8 mouse cellular contexts compared by ENCODE assay signal in genomic region chr8:13625281-13625970, GRCm38 (mm10). TPM values are rescaled to one million over a fixed set of nuclear protein-coding genes. Genes with fewer than 3 reads are reported as not detected.
DNase-seq lines count a peak whose midpoint lies in the region; ATAC-seq and TF ChIP-seq lines count a peak whose summit lies in the region.

No protein-coding gene starts in this region.

- H3K9me3 ChIP-seq in heart, embryonic 12.5 days (replicated peaks) = peaks cover 9% of the 10 kb centered on the region; the same call in 1 of the 2 replicates
- H3K9me3 ChIP-seq in embryonic facial prominence, embryonic 10.5 days = peaks cover 6% of the 10 kb centered on the region; the same call in 1 of the 2 replicates
- H3K9me3 ChIP-seq in heart, embryonic 16.5 days (replicated peaks; ENCODE audit: control insufficient read depth, low read length) = peaks cover 3% of the 10 kb centered on the region; the same call in 1 of the 2 replicates
- no peaks in the 10 kb centered on the region for H3K9me3 ChIP-seq in midbrain, embryonic 13.5 days

- no peak for TF ChIP-seq CTCF in kidney, adult 2 months (conservative IDR thresholded peaks at IDR 0.05; ENCODE audit: insufficient read depth, insufficient read length, low read depth, low read length)

- no peak overlapping the region for H3K4me2 ChIP-seq in heart, embryonic 12.5 days
- H3K4me2 ChIP-seq in heart, embryonic 16.5 days (ENCODE audit: low read depth, low read length) = no peak overlapping the region
- no peak overlapping the region for H3K4me2 ChIP-seq in midbrain, embryonic 13.5 days (replicated peaks)

- no peak for DNase-seq in heart, postnatal 10 days
- no peak for DNase-seq in embryonic facial prominence, embryonic 10.5 days (ENCODE audit: low spot score)
- no peak for DNase-seq in adrenal gland, adult 8-10 months
- DNase-seq in kidney, postnatal 4 days = no peak
- no peak for DNase-seq in kidney, adult 2 months

- H3K9ac ChIP-seq in heart, embryonic 12.5 days = no peak overlapping the region
- H3K9ac ChIP-seq in heart, embryonic 16.5 days (ENCODE audit: low read length) = no peak overlapping the region
- H3K9ac ChIP-seq in midbrain, embryonic 13.5 days (replicated peaks) = no peak overlapping the region

- ATAC-seq in heart, embryonic 12.5 days (ENCODE audit: insufficient number of reproducible peaks, low FRiP score) = no peak
- ATAC-seq in heart, embryonic 16.5 days (replicated peaks; ENCODE audit: extremely low read depth, insufficient read depth, low FRiP score) = no peak
- no peak for ATAC-seq in midbrain, embryonic 13.5 days

- no peak for TF ChIP-seq POLR2A in kidney, adult 2 months (IDR thresholded peaks at IDR 0.05; ENCODE audit: low read depth, low read length)

- intact Hi-C loops in heart, postnatal 10 days (cut with DNase I) = no loop called here

- H3K27me3 ChIP-seq in heart, embryonic 12.5 days (replicated peaks) = no peaks in the 10 kb centered on the region
- no peaks in the 10 kb centered on the region for H3K27me3 ChIP-seq in embryonic facial prominence, embryonic 10.5 days (replicated peaks; ENCODE audit: low read depth, poor library complexity, severe bottlenecking)
- no peaks in the 10 kb centered on the region for H3K27me3 ChIP-seq in heart, embryonic 16.5 days (ENCODE audit: control insufficient read depth, insufficient read depth, low read length)
- H3K27me3 ChIP-seq in midbrain, embryonic 13.5 days = no peaks in the 10 kb centered on the region
- no peaks in the 10 kb centered on the region for H3K27me3 ChIP-seq in kidney, adult 2 months (replicated peaks; ENCODE audit: control insufficient read depth, insufficient read depth, low read length)

- peaks cover 18% of the 10 kb centered on the region for H3K36me3 ChIP-seq in heart, embryonic 12.5 days
- H3K36me3 ChIP-seq in embryonic facial prominence, embryonic 10.5 days (replicated peaks) = peaks cover 15% of the 10 kb centered on the region
- peaks cover 7% of the 10 kb centered on the region for H3K36me3 ChIP-seq in heart, embryonic 16.5 days (ENCODE audit: control insufficient read depth, insufficient read depth)
- H3K36me3 ChIP-seq in midbrain, embryonic 13.5 days = peaks cover 10% of the 10 kb centered on the region; the same call in 1 of the 2 replicates
- no peaks in the 10 kb centered on the region for H3K36me3 ChIP-seq in kidney, adult 2 months (ENCODE audit: control insufficient read depth, insufficient read depth, low read length)

- no peak overlapping the region for H3K4me3 ChIP-seq in heart, embryonic 12.5 days
- no peak overlapping the region for H3K4me3 ChIP-seq in embryonic facial prominence, embryonic 10.5 days
- no peak overlapping the region for H3K4me3 ChIP-seq in heart, embryonic 16.5 days (ENCODE audit: low read length)
- H3K4me3 ChIP-seq in midbrain, embryonic 13.5 days (replicated peaks) = no peak overlapping the region
- H3K4me3 ChIP-seq in kidney, adult 2 months (ENCODE audit: insufficient read depth, low read depth, low read length) = no peak overlapping the region

- 63% methylated on average over 5 of the region's 5 CpGs for WGBS in heart, embryonic 12.5 days
- WGBS in embryonic facial prominence, embryonic 10.5 days = 74% methylated on average over 5 of the region's 5 CpGs
- 62% methylated on average over 5 of the region's 5 CpGs for WGBS in heart, embryonic 16.5 days
- WGBS in midbrain, embryonic 13.5 days = 83% methylated on average over 5 of the region's 5 CpGs
- 71% methylated on average over 5 of the region's 5 CpGs for whole genome bisulfite sequencing in kidney, adult 2 months

- H3K4me1 ChIP-seq in heart, embryonic 12.5 days (replicated peaks) = peaks cover 30% of the 10 kb centered on the region
- peaks cover 43% of the 10 kb centered on the region for H3K4me1 ChIP-seq in embryonic facial prominence, embryonic 10.5 days
- peaks cover 26% of the 10 kb centered on the region for H3K4me1 ChIP-seq in heart, embryonic 16.5 days (ENCODE audit: control insufficient read depth, insufficient read depth, low read length)
- H3K4me1 ChIP-seq in midbrain, embryonic 13.5 days (replicated peaks) = peaks cover 29% of the 10 kb centered on the region
- H3K4me1 ChIP-seq in kidney, adult 2 months (ENCODE audit: control insufficient read depth, insufficient read depth, low read length) = no peaks in the 10 kb centered on the region

- peak overlapping the region; percentile 76 for H3K27ac ChIP-seq in heart, embryonic 12.5 days (ENCODE audit: poor library complexity, severe bottlenecking)
- H3K27ac ChIP-seq in embryonic facial prominence, embryonic 10.5 days (replicated peaks) = peak overlapping the region; percentile 82
- peak overlapping the region; percentile 69 for H3K27ac ChIP-seq in heart, embryonic 16.5 days (ENCODE audit: low read length)
- H3K27ac ChIP-seq in midbrain, embryonic 13.5 days = 0 out of 2 replicates have a peak overlapping the region, but pooled peaks have one; percentile 72
- no peak overlapping the region for H3K27ac ChIP-seq in kidney, adult 2 months (ENCODE audit: insufficient read depth, low read depth, low read length)

RNA-seq across cellular contexts. Expression of gene Rasa3, which starts 52.0 kb away (rescaled TPM):
- 35.1 and 41.5 TPM in 2 replicates for polyA plus RNA-seq in heart, embryonic 12.5 days (2016; fragmentation: Nextera tagmentation; extraction: Ambion mirVana)
- total RNA-seq in heart, postnatal 10 days (2021) = 10 to 100 TPM; 22.3 to 25.1 TPM
- 26.3 and 27.3 TPM in 2 replicates for polyA plus RNA-seq in embryonic facial prominence, embryonic 10.5 days (2016; fragmentation: Nextera tagmentation; extraction: Ambion mirVana)
- 26.9 and 27.4 TPM in 2 replicates for polyA plus RNA-seq in heart, embryonic 16.5 days (2015; fragmentation: Nextera tagmentation; extraction: Ambion mirVana)
- 20.6 and 21.7 TPM in 2 replicates for polyA plus RNA-seq in midbrain, embryonic 13.5 days (2015; fragmentation: Nextera tagmentation; extraction: Ambion mirVana)
- total RNA-seq in adrenal gland, adult 8-10 months (2022) = 10 to 100 TPM; 27.8 to 46.6 (median 33.1) TPM
- polyA plus RNA-seq in kidney, adult 2 months (2012; rRNA removed) = 9.4 and 10.8 TPM in 2 replicates
